Mouse (Mus musculus) liver, embryonic 14.5 days (tissue): ENCODE measurements around the gene Zfp385a. TPM values are rescaled to one million over a fixed set of nuclear protein-coding genes. Genes with fewer than 3 reads are reported as not detected.

Source experiments
- ATAC-seq: fragments of 200-750 bp; cut with Nextera tagmentation; 2 replicates; pipeline ENCODE4 v1.8.0; 2017; ENCODE audit warnings: moderate number of reproducible peaks, mild to moderate bottlenecking, moderate library complexity; ENCODE audit not compliant: insufficient read depth
- DNase-seq, 3 experiments: peaks; one replicate each; pipeline ENCODE4 v3.0.0-alpha.2; 2012 to 2013; ENCODE audit warnings: low read depth in 3 of 3, low spot score in 3 of 3
- H3K27ac ChIP-seq: fragments of 300-500 bp; sonication (generic); 2 replicates; pipeline ENCODE4 v1.5.1; 2014; ENCODE audit warnings: moderate library complexity, mild to moderate bottlenecking, control low read depth, inconsistent platforms
- H3K27me3 ChIP-seq: fragments of 300-500 bp; sonication (generic); 2 replicates; pipeline ENCODE4 v1.6.1; 2014; ENCODE audit warnings: mild to moderate bottlenecking, low read length, moderate library complexity; ENCODE audit not compliant: control insufficient read depth, insufficient read depth
- H3K36me3 ChIP-seq: fragments of 300-500 bp; sonication (generic); replicated peaks from 2 replicates; pipeline ENCODE4 v1.6.1; 2014; ENCODE audit warnings: low read depth; ENCODE audit not compliant: control insufficient read depth, insufficient read depth
- H3K4me1 ChIP-seq, 2 experiments: fragments of 200-500 bp in 1 of 2; fragments of 300-500 bp in 1 of 2; sonication (generic) in 1 of 2; replicated peaks; 2 replicates each; pipeline ENCODE4 v1.6.1; 2012 to 2014; ENCODE audit warnings: antibody characterized with exemption in 1 of 2, inconsistent platforms in 1 of 2, low read length in 1 of 2; ENCODE audit not compliant: control insufficient read depth in 2 of 2, insufficient read depth in 2 of 2
- H3K4me2 ChIP-seq: fragments of 300-500 bp; sonication (generic); 2 replicates; pipeline ENCODE4 v1.6.1; 2014; ENCODE audit warnings: low read depth, mild to moderate bottlenecking, control low read depth, moderate library complexity
- H3K4me3 ChIP-seq, 2 experiments: fragments of 200-500 bp in 1 of 2; fragments of 300-500 bp in 1 of 2; sonication (generic) in 1 of 2; 2 replicates each; pipeline ENCODE4 v1.5.1; 2012 to 2014; ENCODE audit warnings: low read depth in 2 of 2, low read length in 2 of 2, mild to moderate bottlenecking in 2 of 2, control low read depth in 1 of 2, inconsistent platforms in 1 of 2, moderate library complexity in 1 of 2; ENCODE audit not compliant: insufficient read depth in 1 of 2
- H3K9ac ChIP-seq: fragments of 300-500 bp; sonication (generic); replicated peaks from 2 replicates; pipeline ENCODE4 v1.6.1; 2014; ENCODE audit warnings: mild to moderate bottlenecking, control low read depth, moderate library complexity
- H3K9me3 ChIP-seq: fragments of 300-500 bp; sonication (generic); 2 replicates; pipeline ENCODE4 v1.6.1; 2016; ENCODE audit warnings: low read length, mixed read lengths; ENCODE audit not compliant: control insufficient read depth
- CTCF ChIP-seq: IDR thresholded peaks from 2 replicates; pipeline ENCODE4 v1.5.1; 2016; ENCODE audit warnings: antibody characterized with exemption, low read depth, control low read depth
- EP300 ChIP-seq: IDR thresholded peaks from 2 replicates; pipeline ENCODE4 v1.6.1; 2016; ENCODE audit warnings: antibody characterized with exemption, low read depth
- WGBS: fragments of 180-500 bp; shearing (Covaris S2); extraction: QIAGEN DNeasy Blood & Tissue Kit; methylation state at CpG from one replicate; pipeline ENCODE4 v1.1.7; 2014; ENCODE audit not compliant: insufficient replicate concordance; 5-methylcytosine and 5-hydroxymethylcytosine counted together
- polyA plus RNA-seq, 2 experiments: library from polyadenylated mRNA; depleted of rRNA in 1 of 2; stranded (reverse) in 1 of 2; unstranded in 1 of 2; fragments of >200 nt; fragmentation: Nextera tagmentation in 1 of 2; extraction: Ambion mirVana in 1 of 2; gene quantifications; 2 replicates each; pipeline versions ENCODE4 v1.2.1 to v1.2.3; 2012 to 2014

Gene Zfp385a
- polyA plus RNA-seq, 2 experiments: 4.7 to 4.9 TPM

DNA sequence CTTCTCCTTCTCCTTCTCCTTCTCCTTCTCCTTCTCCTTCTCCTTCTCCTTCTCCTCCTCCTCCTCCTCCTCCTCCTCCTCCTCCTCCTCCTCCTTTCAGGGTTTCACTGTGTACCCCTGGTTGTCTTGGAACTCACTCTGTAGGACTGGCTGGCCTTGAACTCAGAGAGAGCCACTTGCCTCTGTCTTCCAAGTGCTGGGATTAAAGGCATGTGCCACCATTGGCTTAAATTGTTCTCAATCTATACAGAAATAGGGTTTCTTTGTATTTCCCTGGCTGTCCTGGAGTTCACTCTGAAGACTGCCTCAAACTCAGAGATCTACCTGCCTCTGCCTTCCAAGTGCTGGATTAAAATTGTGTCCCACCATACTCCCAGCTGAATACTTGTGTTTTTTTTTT lies 32.6 kb upstream of the Zfp385a start:
- no peak overlapping the region for H3K4me2 ChIP-seq
- TF ChIP-seq CTCF (no peak), EP300 (no peak)
- H3K4me1 ChIP-seq: peaks cover 0 to 3% of the 10 kb centered on the region in 2 experiments; a peak in 2 of 4 replicates
- H3K9ac ChIP-seq: no peak overlapping the region
- H3K27ac ChIP-seq: no peak overlapping the region
- no peaks in the 10 kb centered on the region for H3K9me3 ChIP-seq
- no peaks in the 10 kb centered on the region for H3K36me3 ChIP-seq
- no peak for DNase-seq
- H3K27me3 ChIP-seq: no peaks in the 10 kb centered on the region
- no peak overlapping the region for H3K4me3 ChIP-seq
- ATAC-seq: no peak

GRCm38 (mm10) chr15:103371741-103372140 lies 31.8 kb upstream of the Zfp385a start:
- H3K27ac ChIP-seq: no peak overlapping the region

DNA sequence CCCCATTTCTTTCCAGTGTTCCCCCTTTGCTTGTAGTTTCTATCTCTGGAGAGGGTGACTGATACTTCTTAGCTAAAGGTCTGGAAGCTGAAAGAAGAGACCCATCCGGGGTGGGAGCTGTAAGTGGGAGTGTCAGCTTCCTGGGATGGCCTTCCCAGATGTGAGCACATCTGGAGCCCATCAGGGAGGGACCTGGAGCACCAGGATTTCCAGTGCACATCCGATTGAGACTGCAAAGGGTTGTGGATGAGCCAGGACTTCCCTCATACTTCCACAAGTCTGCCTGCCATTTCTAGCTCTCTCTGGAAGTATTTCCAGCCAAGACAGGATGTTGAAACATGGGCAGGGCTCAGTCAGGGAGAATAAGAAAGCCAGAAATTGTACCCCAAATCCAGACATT lies 31.3 kb upstream of the Zfp385a start:
- no peak overlapping the region for H3K27ac ChIP-seq
- no peaks in the 10 kb centered on the region for H3K9me3 ChIP-seq
- DNase-seq: no peak
- H3K4me2 ChIP-seq: no peak overlapping the region
- no peak for ATAC-seq
- no peak overlapping the region for H3K9ac ChIP-seq
- H3K36me3 ChIP-seq: no peaks in the 10 kb centered on the region
- TF ChIP-seq CTCF (no peak), EP300 (no peak)
- H3K4me1 ChIP-seq: peaks cover 0 to 9% of the 10 kb centered on the region in 2 experiments; a peak in 2 of 4 replicates
- no peak overlapping the region for H3K4me3 ChIP-seq
- no peaks in the 10 kb centered on the region; the same call in 1 of the 2 replicates for H3K27me3 ChIP-seq
- WGBS: 34% methylated on average over 2 of the region's 2 CpGs

More at GRCm38 (mm10) chr15:103371741-103372140, 31.8 kb upstream of the Zfp385a start:
- WGBS: 62% methylated on average over 1 of the region's 1 CpGs
- Histone ChIP-seq H3K4me3 (no peak overlapping the region), H3K27me3 (no peaks in the 10 kb centered on the region; the same call in 1 of the 2 replicates), H3K4me2 (no peak overlapping the region), H3K36me3 (no peaks in the 10 kb centered on the region), H3K9me3 (no peaks in the 10 kb centered on the region), H3K4me1 (peaks cover 0 to 9% of the 10 kb centered on the region in 2 experiments; a peak in 2 of 4 replicates), H3K9ac (no peak overlapping the region)
- DNase-seq: no peak
- TF ChIP-seq EP300: no peak
- TF ChIP-seq CTCF: no peak
- no peak for ATAC-seq

- Histone ChIP-seq H3K9ac (no peak overlapping the region), H3K4me2 (no peak overlapping the region), H3K27ac (no peak overlapping the region), H3K27me3 (no peaks in the 10 kb centered on the region; the same call in 1 of the 2 replicates), H3K36me3 (no peaks in the 10 kb centered on the region), H3K4me1 (peaks cover 0 to 9% of the 10 kb centered on the region in 2 experiments; a peak in 2 of 4 replicates), H3K4me3 (no peak overlapping the region), H3K9me3 (no peaks in the 10 kb centered on the region)
- no peak for TF ChIP-seq CTCF
- TF ChIP-seq EP300: no peak
- 7% methylated on average over 4 of the region's 4 CpGs for WGBS
- DNase-seq: no peak
- no peak for ATAC-seq
Measured at GRCm38 (mm10) chr15:103370462-103370861, 30.6 kb upstream of the Zfp385a start.

GRCm38 (mm10) chr15:103369123-103369522 lies 29.2 kb upstream of the Zfp385a start:
- WGBS: 61% methylated on average over 1 of the region's 1 CpGs
- Histone ChIP-seq H3K4me1 (peaks cover 0 to 17% of the 10 kb centered on the region in 2 experiments; a peak in 3 of 4 replicates), H3K9ac (no peak overlapping the region), H3K27ac (no peak overlapping the region), H3K36me3 (no peaks in the 10 kb centered on the region), H3K4me3 (no peak overlapping the region), H3K27me3 (no peaks in the 10 kb centered on the region; the same call in 1 of the 2 replicates), H3K4me2 (no peak overlapping the region), H3K9me3 (no peaks in the 10 kb centered on the region)
- no peak for TF ChIP-seq CTCF
- TF ChIP-seq EP300: no peak
- ATAC-seq (no peak), DNase-seq (no peak)
